Mouse (Mus musculus): ENCODE data around the gene Rnpepl1.

- TF ChIP-seq POLR2A (IDR thresholded peaks at IDR 0.05; ENCODE audit: borderline replicate concordance, control insufficient read depth, low read depth, low read length) (no peak), CTCF (IDR thresholded peaks at IDR 0.05; ENCODE audit: control insufficient read depth, insufficient read depth, low read length) (no peak)
These were observed 47.3 kb upstream of the Rnpepl1 start for GRCm38 (mm10) chr1:92863268-92863667.

All from bone marrow, adult 2 months (tissue).